Mouse (Mus musculus) liver, adult 2 months (tissue): Measurements from ENCODE around the gene Pign. TPM values are rescaled to one million over a fixed set of nuclear protein-coding genes. Genes with fewer than 3 reads are reported as not detected.

Experiments
- DNase-seq: peaks from one replicate; pipeline ENCODE4 v3.0.0-alpha.2; 2011; ENCODE audit warnings: low read depth, low spot score; ENCODE audit errors: extremely low read depth
- H3K27ac ChIP-seq: fragments of 200-500 bp; replicated peaks from 2 replicates; pipeline ENCODE4 v1.5.1; 2012; ENCODE audit warnings: low read depth, mild to moderate bottlenecking, control low read depth, inconsistent platforms, low read length; ENCODE audit not compliant: insufficient read depth
- H3K27me3 ChIP-seq: fragments of 200-500 bp; 2 replicates; pipeline ENCODE4 v1.6.1; 2012; ENCODE audit warnings: mild to moderate bottlenecking, moderate library complexity, low read length, inconsistent platforms; ENCODE audit not compliant: control insufficient read depth, insufficient read depth
- H3K36me3 ChIP-seq: fragments of 200-500 bp; 2 replicates; pipeline ENCODE4 v1.6.1; 2012; ENCODE audit warnings: low read length, inconsistent platforms; ENCODE audit not compliant: control insufficient read depth, insufficient read depth
- H3K4me1 ChIP-seq: fragments of 200-500 bp; 2 replicates; pipeline ENCODE4 v1.6.1; 2011; ENCODE audit warnings: low read length; ENCODE audit not compliant: control insufficient read depth, insufficient read depth
- H3K4me3 ChIP-seq: fragments of 200-500 bp; 2 replicates; pipeline ENCODE4 v1.5.1; 2011; ENCODE audit warnings: low read depth, mild to moderate bottlenecking, control low read depth, low read length, moderate library complexity; ENCODE audit not compliant: insufficient read depth
- H3K79me2 ChIP-seq: fragments of 200-500 bp; 2 replicates; pipeline ENCODE4 v1.6.1; 2012; ENCODE audit warnings: inconsistent platforms, mild to moderate bottlenecking, low read length, moderate library complexity; ENCODE audit not compliant: control insufficient read depth, insufficient read depth
- H3K9ac ChIP-seq: fragments of 200-500 bp; 2 replicates; pipeline ENCODE4 v1.6.1; 2012; ENCODE audit warnings: low read depth, mild to moderate bottlenecking, control low read depth, inconsistent platforms, low read length
- CTCF ChIP-seq: fragments of 200-500 bp; IDR thresholded peaks from 2 replicates; pipeline ENCODE4 v1.5.1; 2011; ENCODE audit warnings: low read depth, low read length, control low read depth
- POLR2A ChIP-seq: fragments of 200-500 bp; IDR thresholded peaks from 2 replicates; pipeline ENCODE4 v1.6.1; 2011; ENCODE audit warnings: low read length, control low read depth; ENCODE audit not compliant: insufficient read depth; ENCODE audit errors: extremely low read depth
- WGBS: fragments of 180-500 bp; shearing (Covaris S2); methylation state at CpG from one replicate; pipeline ENCODE4 v1.1.7; 2018; 5-methylcytosine and 5-hydroxymethylcytosine counted together
- polyA plus RNA-seq: library from polyadenylated mRNA; depleted of rRNA; stranded (reverse); fragments of >200 nt; gene quantifications from 2 replicates; pipeline ENCODE4 v1.2.3, GENCODE M21; 2012; rRNA removed
- total RNA-seq: library from RNA; depleted of rRNA; stranded (reverse); fragments of >200 nt; gene quantifications from 2 replicates; pipeline ENCODE4 v1.2.3, GENCODE M21; 2014; rRNA removed

The Pign gene
- total RNA-seq (32.5 and 38.4 TPM in 2 replicates), polyA plus RNA-seq (7.2 and 11.2 TPM in 2 replicates)

GRCm38 (mm10) chr1:105663171-105663961 is at the start of gene Pign, which contains the start of gene Relch:
TSS of gene Pign (minus strand) at chr1:105663677.
TSS of gene Relch (plus strand) at chr1:105663861.
- peaks cover 6% of the 10 kb centered on the region; the same call in 1 of the 2 replicates for H3K4me1 ChIP-seq
- H3K36me3 ChIP-seq = no peaks in the 10 kb centered on the region
- H3K27me3 ChIP-seq = no peaks in the 10 kb centered on the region
- WGBS = under 1% methylated on average over 41 of the region's 41 CpGs
- peak within 1 kb of the TSS; percentile 57 for H3K27ac ChIP-seq
- peak within 1 kb of the TSS; percentile 94 for H3K4me3 ChIP-seq
- TF ChIP-seq POLR2A (peak; percentile 80), CTCF (no peak)
- peak within 1 kb of the TSS; percentile 88 for H3K9ac ChIP-seq
- peaks cover 17% of the 10 kb centered on the region for H3K79me2 ChIP-seq
- DNase-seq = peak; percentile 96

- Histone ChIP-seq H3K27ac (no peak overlapping the region), H3K79me2 (no peaks in the 10 kb centered on the region), H3K27me3 (no peaks in the 10 kb centered on the region), H3K4me3 (no peak overlapping the region), H3K36me3 (peaks cover 20% of the 10 kb centered on the region), H3K4me1 (no peaks in the 10 kb centered on the region), H3K9ac (no peak overlapping the region)
- 70% methylated on average over 2 of the region's 2 CpGs for WGBS
- DNase-seq = no peak
- TF ChIP-seq CTCF = no peak
- no peak for TF ChIP-seq POLR2A
Measured at GRCm38 (mm10) chr1:105712822-105713221, 49.3 kb upstream of the Pign start.

- Histone ChIP-seq H3K9ac (no peak overlapping the region), H3K4me1 (no peaks in the 10 kb centered on the region), H3K79me2 (no peaks in the 10 kb centered on the region), H3K27ac (no peak overlapping the region), H3K36me3 (peaks cover 14% of the 10 kb centered on the region), H3K4me3 (no peak overlapping the region), H3K27me3 (no peaks in the 10 kb centered on the region)
- 22% methylated on average over 1 of the region's 1 CpGs for WGBS
- peak; percentile 30 for DNase-seq
- TF ChIP-seq POLR2A = no peak
- TF ChIP-seq CTCF = no peak
Measured at GRCm38 (mm10) chr1:105711227-105711626, 47.8 kb upstream of the Pign start.

GRCm38 (mm10) chr1:105709415-105709814 is 45.9 kb upstream of the Pign start:
- 76% methylated on average over 2 of the region's 2 CpGs for WGBS
- Histone ChIP-seq H3K4me1 (no peaks in the 10 kb centered on the region), H3K9ac (no peak overlapping the region), H3K79me2 (no peaks in the 10 kb centered on the region), H3K27me3 (no peaks in the 10 kb centered on the region), H3K4me3 (no peak overlapping the region), H3K27ac (no peak overlapping the region), H3K36me3 (peaks cover 13% of the 10 kb centered on the region; the same call in 1 of the 2 replicates)
- TF ChIP-seq CTCF = no peak
- TF ChIP-seq POLR2A = no peak
- no peak for DNase-seq

- H3K27me3 ChIP-seq = no peaks in the 10 kb centered on the region
- no peak overlapping the region for H3K9ac ChIP-seq
- no peak overlapping the region for H3K27ac ChIP-seq
- H3K4me1 ChIP-seq = peaks cover 3% of the 10 kb centered on the region; the same call in 1 of the 2 replicates
- no peak overlapping the region for H3K4me3 ChIP-seq
- no peak for DNase-seq
- TF ChIP-seq CTCF = no peak
- TF ChIP-seq POLR2A = no peak
- 80% methylated on average over 4 of the region's 4 CpGs for WGBS
- H3K36me3 ChIP-seq = peaks cover 19% of the 10 kb centered on the region
- no peaks in the 10 kb centered on the region for H3K79me2 ChIP-seq
Measured at GRCm38 (mm10) chr1:105700984-105701530, 37.6 kb upstream of the Pign start.
